Mouse (Mus musculus): ENCODE data around the gene Abcg4.

Gene Abcg4

GRCm38 (mm10) chr9:44283183-44283582 is 5.2 kb downstream of the Abcg4 start:
- no peak for DNase-seq (ENCODE audit: low spot score)

GRCm38 (mm10) chr9:44269973-44270372 is 18.4 kb downstream of the Abcg4 start:
- no peak for DNase-seq (ENCODE audit: low spot score)

DNA sequence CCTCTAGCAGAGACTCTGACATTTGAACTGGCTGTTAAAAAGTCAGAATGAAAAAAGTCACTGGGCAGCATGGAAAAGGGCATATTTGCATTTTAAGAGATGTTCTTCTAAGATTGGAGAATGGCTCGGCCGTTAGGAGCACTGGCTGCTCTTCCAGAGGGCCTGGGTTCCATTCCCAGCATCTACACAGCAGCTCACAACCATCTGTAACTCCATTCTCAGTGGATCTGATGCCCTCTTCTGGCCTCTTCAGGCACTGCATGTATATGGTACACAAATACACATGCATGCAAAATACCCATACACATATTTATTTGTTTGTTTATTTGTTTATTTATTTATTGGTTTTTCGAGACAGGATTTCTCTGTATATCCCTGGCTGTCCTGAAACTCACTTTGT is 19.3 kb downstream of the Abcg4 start:
- DNase-seq (ENCODE audit: low spot score) = no peak

GRCm38 (mm10) chr9:44268432-44268831 is 20.0 kb downstream of the Abcg4 start, which contains the start of gene Nlrx1:
TSS of gene Nlrx1 (minus strand) at chr9:44268599.
- no peak for DNase-seq (ENCODE audit: low spot score)

- peak; percentile 85 for DNase-seq (ENCODE audit: low spot score)
These were observed 20.4 kb downstream of the Abcg4 start for GRCm38 (mm10) chr9:44268027-44268360.

GRCm38 (mm10) chr9:44267319-44268026 is 20.9 kb downstream of the Abcg4 start:
- peak; percentile 50 for DNase-seq (ENCODE audit: low spot score)

- no peak for DNase-seq (ENCODE audit: low spot score)
These were observed 21.8 kb downstream of the Abcg4 start for GRCm38 (mm10) chr9:44266478-44267226.

DNA sequence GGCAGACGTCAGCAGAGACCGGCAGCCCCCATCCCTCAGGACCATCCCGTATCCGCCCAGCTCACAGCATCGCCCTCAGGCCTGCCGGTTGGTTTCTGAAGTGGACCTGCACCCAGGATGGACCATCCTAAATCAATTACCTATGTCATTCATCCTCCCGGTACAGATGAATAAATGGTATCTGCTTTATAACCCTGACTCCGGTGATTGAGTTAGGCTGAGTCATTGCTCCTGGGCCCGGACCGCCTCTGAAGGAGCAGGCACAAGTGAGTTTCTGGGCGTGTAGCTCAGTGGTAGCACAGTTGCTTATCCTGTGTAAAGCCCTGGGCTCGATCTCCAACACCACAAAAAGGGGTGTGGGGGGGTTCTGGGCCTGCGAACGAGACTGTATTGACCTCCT is 27.0 kb downstream of the Abcg4 start:
- no peak for DNase-seq (ENCODE audit: low spot score)

DNA sequence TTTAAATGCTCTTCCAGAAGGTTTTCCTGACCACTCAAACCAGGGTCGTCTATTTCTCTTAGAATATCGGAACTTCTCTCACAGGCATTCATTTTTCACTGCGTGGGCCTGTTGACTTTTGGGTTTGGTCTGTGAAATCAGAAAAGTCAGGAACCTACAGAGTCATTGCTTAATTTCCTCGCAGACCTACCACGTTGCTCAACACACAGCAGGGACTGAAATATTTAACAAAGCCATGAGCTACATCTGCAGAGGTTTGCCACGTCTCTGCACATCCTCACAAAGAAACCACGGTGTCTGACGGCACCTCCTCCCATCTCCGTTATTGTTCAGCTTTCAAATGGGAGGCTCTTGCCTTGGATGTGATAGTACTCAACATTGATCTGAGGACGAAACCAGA is 29.4 kb downstream of the Abcg4 start:
- no peak for DNase-seq (ENCODE audit: low spot score)

DNA sequence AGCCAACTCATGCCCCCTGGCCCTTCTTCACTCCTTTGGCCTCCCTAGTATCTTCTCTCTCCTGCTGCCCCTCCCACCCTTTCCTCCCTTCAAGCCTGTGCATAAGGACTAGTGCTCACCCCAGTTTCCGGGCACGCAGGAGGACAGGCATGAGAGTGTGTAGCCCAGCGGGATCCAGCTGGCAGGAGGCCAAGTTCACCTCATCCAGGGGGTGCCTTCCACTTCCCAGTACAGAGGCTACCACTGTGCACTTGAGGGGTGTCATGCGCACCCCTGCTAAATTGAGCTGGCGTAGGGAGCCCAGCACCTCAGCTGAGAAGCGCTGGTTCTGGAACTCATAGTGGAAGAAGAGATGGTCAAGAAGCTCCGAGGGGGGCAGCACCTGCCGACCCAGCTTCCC is 32.2 kb downstream of the Abcg4 start:
- DNase-seq (ENCODE audit: low spot score) = no peak

GRCm38 (mm10) chr9:44255136-44255521 is 33.3 kb downstream of the Abcg4 start:
- no peak for DNase-seq (ENCODE audit: low spot score)

DNA sequence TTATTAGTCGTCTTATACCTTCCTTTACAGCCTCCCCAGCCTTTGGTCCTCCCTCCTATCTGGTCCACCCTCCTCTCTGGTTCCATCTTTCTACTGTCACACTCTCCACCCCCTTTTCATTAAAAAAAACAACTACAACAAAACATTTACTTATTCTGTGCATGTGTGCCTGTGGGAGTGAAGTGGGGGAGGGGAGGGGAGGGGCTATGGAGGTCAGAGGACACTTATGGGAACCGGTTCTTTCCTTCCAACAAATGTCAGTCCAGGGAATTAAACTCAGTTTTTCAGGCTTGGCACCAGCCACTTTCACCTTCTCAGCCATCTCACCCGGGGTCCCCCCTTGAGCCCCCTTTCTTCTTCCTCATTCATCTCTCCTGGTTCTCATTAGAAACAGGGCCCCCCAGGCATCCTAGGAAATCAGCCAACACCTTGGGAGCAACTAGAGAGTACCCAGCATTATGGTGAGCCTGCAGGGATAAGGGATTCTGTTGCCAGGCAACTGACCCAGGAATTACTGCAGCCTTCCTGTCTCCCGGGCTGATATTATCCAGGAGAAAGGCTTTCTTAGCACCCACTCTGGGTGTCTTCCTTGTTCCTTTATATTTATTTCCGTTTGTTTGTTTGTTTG is 33.8 kb downstream of the Abcg4 start:
- peak; percentile 58 for DNase-seq (ENCODE audit: low spot score)

- DNase-seq (ENCODE audit: low spot score) = no peak
These were observed 35.0 kb downstream of the Abcg4 start for GRCm38 (mm10) chr9:44253441-44253840.

- no peak for DNase-seq (ENCODE audit: low spot score)
These were observed 37.1 kb downstream of the Abcg4 start, which contains the start of gene Pdzd3 for GRCm38 (mm10) chr9:44251314-44251713. TSS of gene Pdzd3 (minus strand) at chr9:44251471.

DNA sequence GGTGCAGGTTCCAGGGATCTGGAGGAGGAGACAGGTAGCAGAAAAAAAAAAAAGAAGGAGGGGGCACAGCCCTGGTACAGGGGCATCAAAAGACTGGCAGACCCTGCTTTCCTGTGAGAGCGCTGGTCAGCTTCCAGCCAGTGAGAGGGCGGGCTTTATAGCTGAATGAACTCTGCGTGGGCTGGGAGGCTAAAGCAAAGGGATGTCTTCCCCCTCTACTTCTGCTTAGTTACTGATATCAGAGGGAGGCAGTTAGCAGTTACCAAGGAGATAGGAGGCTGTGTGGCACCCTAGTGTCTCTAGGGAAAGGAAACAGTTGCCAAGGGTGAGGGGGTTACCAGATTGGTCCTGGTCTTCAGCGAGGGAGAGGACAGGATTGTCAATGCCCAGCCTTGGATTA is 38.0 kb downstream of the Abcg4 start:
- DNase-seq (ENCODE audit: low spot score) = no peak

- DNase-seq (ENCODE audit: low spot score) = peak; percentile 68
These were observed 39.0 kb downstream of the Abcg4 start for GRCm38 (mm10) chr9:44249181-44250146.

- no peak for DNase-seq (ENCODE audit: low spot score)
These were observed 40.5 kb downstream of the Abcg4 start for GRCm38 (mm10) chr9:44247907-44248306.

- DNase-seq (ENCODE audit: low spot score) = no peak
These were observed 44.8 kb downstream of the Abcg4 start for GRCm38 (mm10) chr9:44243621-44244020.

GRCm38 (mm10) chr9:44241418-44241817 is 47.0 kb downstream of the Abcg4 start:
- DNase-seq (ENCODE audit: low spot score) = no peak

GRCm38 (mm10) chr9:44240911-44241310 is 47.5 kb downstream of the Abcg4 start:
- no peak for DNase-seq (ENCODE audit: low spot score)

GRCm38 (mm10) chr9:44240399-44240798 is 48.0 kb downstream of the Abcg4 start, which contains the start of gene Ccdc153:
TSS of gene Ccdc153 (plus strand) at chr9:44240676.
- no peak for DNase-seq (ENCODE audit: low spot score)

DNA sequence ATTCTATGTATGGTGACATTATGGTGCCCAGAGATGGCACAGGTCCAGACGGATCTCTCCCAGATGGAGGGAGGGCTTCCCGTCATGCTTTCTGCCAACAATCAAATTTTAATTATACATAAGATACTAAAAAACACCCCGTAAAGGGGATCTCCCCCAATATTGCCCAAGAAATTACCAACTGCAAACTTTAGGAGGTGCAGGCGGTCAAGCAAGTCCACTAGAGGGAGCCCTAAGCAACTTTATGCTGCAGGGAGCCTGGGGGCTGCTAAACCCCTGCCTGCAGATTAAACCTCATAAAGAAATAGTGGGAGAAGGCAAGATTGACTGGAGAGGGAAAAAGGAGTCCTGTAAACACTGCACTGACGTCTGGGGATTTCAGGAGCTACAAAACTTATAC is 49.0 kb downstream of the Abcg4 start:
- peak; percentile 87 for DNase-seq (ENCODE audit: low spot score)
